Mouse (Mus musculus) limb, embryonic 12.5 days (tissue): Measurements from ENCODE around the gene Comtd1. TPM values are rescaled to one million over a fixed set of nuclear protein-coding genes. Genes with fewer than 3 reads are reported as not detected.

ENCODE experiments used
- ATAC-seq: fragments of 200-750 bp; cut with Nextera tagmentation; 2 replicates; pipeline ENCODE4 v1.8.0; 2017; ENCODE audit warnings: low read depth, moderate TSS enrichment; ENCODE audit not compliant: insufficient number of reproducible peaks, insufficient read depth, low FRiP score, low TSS enrichment
- H3K27ac ChIP-seq: fragments of 300-500 bp; sonication (generic); 2 replicates; pipeline ENCODE4 v1.5.1; 2016; ENCODE audit warnings: mild to moderate bottlenecking, moderate library complexity
- H3K27me3 ChIP-seq: fragments of 300-500 bp; sonication (generic); 2 replicates; pipeline ENCODE4 v1.6.1; 2016; ENCODE audit warnings: mild to moderate bottlenecking, moderate library complexity
- H3K36me3 ChIP-seq: fragments of 300-500 bp; sonication (generic); 2 replicates; pipeline ENCODE4 v1.6.1; 2016; ENCODE audit warnings: mild to moderate bottlenecking, moderate library complexity
- H3K4me1 ChIP-seq: fragments of 300-500 bp; sonication (generic); replicated peaks from 2 replicates; pipeline ENCODE4 v1.6.1; 2016
- H3K4me2 ChIP-seq: fragments of 300-500 bp; sonication (generic); 2 replicates; pipeline ENCODE4 v1.6.1; 2016; ENCODE audit warnings: mild to moderate bottlenecking, moderate library complexity
- H3K4me3 ChIP-seq: fragments of 300-500 bp; sonication (generic); replicated peaks from 2 replicates; pipeline ENCODE4 v1.5.1; 2016; ENCODE audit warnings: mild to moderate bottlenecking
- H3K9ac ChIP-seq: fragments of 300-500 bp; sonication (generic); replicated peaks from 2 replicates; pipeline ENCODE4 v1.6.1; 2016; ENCODE audit warnings: mild to moderate bottlenecking, moderate library complexity
- H3K9me3 ChIP-seq: fragments of 300-500 bp; sonication (generic); 2 replicates; pipeline ENCODE4 v1.6.1; 2016; ENCODE audit warnings: mild to moderate bottlenecking, moderate library complexity
- WGBS: fragments of 180-500 bp; shearing (Covaris S2); methylation state at CpG from one replicate; pipeline ENCODE4 v1.1.7; 2016; 5-methylcytosine and 5-hydroxymethylcytosine counted together
- polyA plus RNA-seq: library from polyadenylated mRNA; unstranded; fragments of >200 nt; fragmentation: Nextera tagmentation; extraction: Ambion mirVana; gene quantifications from 2 replicates; pipeline ENCODE4 v1.2.1, GENCODE M21; 2016

The Comtd1 gene
- polyA plus RNA-seq, 1 experiment from 2014 or later: 24.2 TPM

GRCm38 (mm10) chr14:21813847-21814246 is 34.9 kb downstream of the Comtd1 start:
- no peak for ATAC-seq
- Histone ChIP-seq H3K9ac (no peak overlapping the region), H3K36me3 (no peaks in the 10 kb centered on the region), H3K27ac (no peak overlapping the region), H3K27me3 (peaks cover 3% of the 10 kb centered on the region; the same call in 1 of the 2 replicates), H3K4me1 (no peaks in the 10 kb centered on the region), H3K9me3 (no peaks in the 10 kb centered on the region), H3K4me2 (no peak overlapping the region), H3K4me3 (no peak overlapping the region)
- 76% methylated on average over 3 of the region's 3 CpGs for WGBS

GRCm38 (mm10) chr14:21813216-21813615 is 35.6 kb downstream of the Comtd1 start:
- Histone ChIP-seq H3K4me1 (no peaks in the 10 kb centered on the region), H3K9me3 (no peaks in the 10 kb centered on the region), H3K27me3 (peaks cover 3% of the 10 kb centered on the region; the same call in 1 of the 2 replicates), H3K4me2 (no peak overlapping the region), H3K9ac (no peak overlapping the region), H3K36me3 (no peaks in the 10 kb centered on the region), H3K27ac (no peak overlapping the region), H3K4me3 (no peak overlapping the region)
- ATAC-seq: no peak
- 84% methylated on average over 4 of the region's 4 CpGs for WGBS

GRCm38 (mm10) chr14:21812590-21813162 is 36.1 kb downstream of the Comtd1 start:
- peaks cover under 1% of the 10 kb centered on the region; the same call in 1 of the 2 replicates for H3K27me3 ChIP-seq
- no peak overlapping the region for H3K9ac ChIP-seq
- no peaks in the 10 kb centered on the region for H3K4me1 ChIP-seq
- H3K27ac ChIP-seq: no peak overlapping the region
- H3K4me3 ChIP-seq: no peak overlapping the region
- H3K4me2 ChIP-seq: no peak overlapping the region
- 23% methylated on average over 14 of the region's 14 CpGs for WGBS
- no peak for ATAC-seq
- H3K9me3 ChIP-seq: no peaks in the 10 kb centered on the region
- H3K36me3 ChIP-seq: no peaks in the 10 kb centered on the region

- H3K9ac ChIP-seq: no peak overlapping the region
- no peak overlapping the region for H3K27ac ChIP-seq
- 89% methylated on average over 10 of the region's 10 CpGs for WGBS
- no peaks in the 10 kb centered on the region for H3K27me3 ChIP-seq
- H3K36me3 ChIP-seq: no peaks in the 10 kb centered on the region
- ATAC-seq: no peak
- H3K4me1 ChIP-seq: no peaks in the 10 kb centered on the region
- no peaks in the 10 kb centered on the region for H3K9me3 ChIP-seq
- no peak overlapping the region for H3K4me3 ChIP-seq
- H3K4me2 ChIP-seq: no peak overlapping the region
Measured at GRCm38 (mm10) chr14:21811744-21812393, 36.9 kb downstream of the Comtd1 start.

GRCm38 (mm10) chr14:21811301-21811700 is 37.5 kb downstream of the Comtd1 start:
- no peak overlapping the region for H3K27ac ChIP-seq
- WGBS: 87% methylated on average over 4 of the region's 4 CpGs
- H3K9me3 ChIP-seq: no peaks in the 10 kb centered on the region
- H3K36me3 ChIP-seq: no peaks in the 10 kb centered on the region
- no peak overlapping the region for H3K9ac ChIP-seq
- no peaks in the 10 kb centered on the region for H3K4me1 ChIP-seq
- ATAC-seq: no peak
- H3K27me3 ChIP-seq: no peaks in the 10 kb centered on the region
- no peak overlapping the region for H3K4me3 ChIP-seq
- H3K4me2 ChIP-seq: no peak overlapping the region

DNA sequence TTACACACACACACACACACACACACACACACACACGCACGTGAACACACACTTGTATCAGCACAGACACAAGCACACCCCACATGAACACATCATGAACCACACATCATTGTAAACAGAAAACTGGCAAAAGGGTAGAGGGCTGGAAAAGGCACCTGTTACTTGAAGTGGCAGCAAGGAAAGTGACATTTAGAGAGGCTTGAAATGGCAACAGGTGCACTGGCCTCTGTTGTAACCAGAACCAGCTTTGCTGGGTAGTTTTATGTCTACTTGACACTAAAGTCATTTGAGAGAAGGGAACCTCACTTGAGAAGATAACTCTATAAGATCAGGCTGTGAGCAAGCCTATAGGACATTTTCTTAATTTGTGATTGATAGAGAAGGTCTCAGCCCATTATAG is 39.4 kb downstream of the Comtd1 start:
- Histone ChIP-seq H3K27ac (no peak overlapping the region), H3K9me3 (no peaks in the 10 kb centered on the region), H3K36me3 (no peaks in the 10 kb centered on the region), H3K27me3 (no peaks in the 10 kb centered on the region), H3K4me1 (no peaks in the 10 kb centered on the region), H3K9ac (no peak overlapping the region), H3K4me2 (no peak overlapping the region), H3K4me3 (no peak overlapping the region)
- ATAC-seq: no peak
- 95% methylated on average over 2 of the region's 2 CpGs for WGBS

DNA sequence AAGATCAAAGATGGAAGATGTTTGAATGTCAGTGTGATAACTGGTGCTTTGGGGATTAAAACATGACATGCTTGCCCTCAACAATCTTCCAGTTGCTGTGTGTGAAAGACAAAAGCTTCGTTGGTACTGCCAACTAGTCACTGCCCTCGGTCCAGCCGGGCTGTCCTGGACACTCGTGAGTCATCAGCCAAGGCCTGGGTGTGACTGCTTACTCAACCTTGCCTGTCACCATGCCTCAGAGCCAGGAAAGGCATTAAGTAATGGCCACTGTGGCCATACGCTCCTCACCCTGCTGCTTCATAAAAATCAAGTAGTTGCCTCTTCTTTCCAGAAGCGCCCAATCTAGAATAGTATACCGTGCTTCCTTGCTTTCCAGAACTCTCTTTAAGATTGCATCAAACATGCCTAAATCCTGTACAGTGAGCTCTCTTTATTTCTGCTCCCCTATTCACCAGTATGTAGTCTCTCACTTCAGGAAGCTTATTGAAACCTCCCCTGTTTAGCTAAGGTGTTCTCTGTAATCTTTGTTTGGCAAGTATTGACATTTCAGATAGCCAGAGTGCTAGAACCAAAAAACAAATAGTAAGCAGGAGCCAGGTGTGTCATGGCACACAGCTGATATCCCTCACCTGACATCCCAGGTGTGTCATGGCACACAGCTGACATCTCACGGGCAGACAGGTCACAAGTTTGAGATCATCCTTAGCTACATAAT is 40.4 kb downstream of the Comtd1 start:
- no peaks in the 10 kb centered on the region for H3K4me1 ChIP-seq
- 91% methylated on average over 8 of the region's 8 CpGs for WGBS
- no peak overlapping the region for H3K9ac ChIP-seq
- H3K4me2 ChIP-seq: no peak overlapping the region
- H3K27me3 ChIP-seq: no peaks in the 10 kb centered on the region
- H3K36me3 ChIP-seq: no peaks in the 10 kb centered on the region
- H3K4me3 ChIP-seq: no peak overlapping the region
- ATAC-seq: no peak
- H3K27ac ChIP-seq: no peak overlapping the region
- H3K9me3 ChIP-seq: no peaks in the 10 kb centered on the region

GRCm38 (mm10) chr14:21806631-21807160 is 42.1 kb downstream of the Comtd1 start:
- no peak overlapping the region for H3K4me2 ChIP-seq
- WGBS: 82% methylated on average over 3 of the region's 3 CpGs
- H3K27ac ChIP-seq: no peak overlapping the region
- no peak for ATAC-seq
- H3K4me1 ChIP-seq: no peaks in the 10 kb centered on the region
- H3K36me3 ChIP-seq: no peaks in the 10 kb centered on the region
- H3K4me3 ChIP-seq: no peak overlapping the region
- no peaks in the 10 kb centered on the region for H3K9me3 ChIP-seq
- no peaks in the 10 kb centered on the region for H3K27me3 ChIP-seq
- H3K9ac ChIP-seq: no peak overlapping the region

- Histone ChIP-seq H3K9me3 (no peaks in the 10 kb centered on the region), H3K36me3 (no peaks in the 10 kb centered on the region), H3K4me1 (no peaks in the 10 kb centered on the region), H3K27me3 (no peaks in the 10 kb centered on the region), H3K4me2 (no peak overlapping the region), H3K4me3 (no peak overlapping the region), H3K9ac (no peak overlapping the region), H3K27ac (no peak overlapping the region)
- WGBS: 91% methylated on average over 2 of the region's 2 CpGs
- no peak for ATAC-seq
Measured at GRCm38 (mm10) chr14:21806203-21806602, 42.6 kb downstream of the Comtd1 start.

- ATAC-seq: no peak
- H3K4me1 ChIP-seq: no peaks in the 10 kb centered on the region
- H3K9me3 ChIP-seq: no peaks in the 10 kb centered on the region
- no peak overlapping the region for H3K9ac ChIP-seq
- H3K36me3 ChIP-seq: peaks cover 15% of the 10 kb centered on the region
- H3K27ac ChIP-seq: no peak overlapping the region
- 89% methylated on average over 6 of the region's 6 CpGs for WGBS
- H3K4me3 ChIP-seq: no peak overlapping the region
- no peaks in the 10 kb centered on the region for H3K27me3 ChIP-seq
- H3K4me2 ChIP-seq: no peak overlapping the region
Measured at GRCm38 (mm10) chr14:21802543-21803206, 46.1 kb downstream of the Comtd1 start.

DNA sequence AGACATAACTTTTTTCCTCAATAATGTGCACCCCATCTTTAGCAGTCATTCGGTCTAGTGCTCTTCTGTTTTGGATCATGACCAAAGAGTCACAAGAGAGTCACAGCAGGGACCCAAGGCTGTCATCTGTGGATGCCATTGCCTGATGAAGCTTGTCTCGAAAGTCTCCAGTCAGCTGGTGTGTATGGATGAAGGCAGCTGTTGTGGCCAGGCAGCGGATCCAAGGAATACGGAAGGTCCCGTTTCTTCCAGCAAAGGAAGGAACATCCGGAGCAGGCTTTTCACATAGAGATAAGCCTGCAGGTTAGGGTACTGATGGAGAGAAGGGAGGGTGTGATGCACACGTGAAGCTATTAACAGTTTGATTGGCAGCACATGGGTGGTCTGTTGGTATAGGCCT is 47.2 kb downstream of the Comtd1 start:
- Histone ChIP-seq H3K9ac (no peak overlapping the region), H3K4me1 (no peaks in the 10 kb centered on the region), H3K9me3 (no peaks in the 10 kb centered on the region), H3K27ac (no peak overlapping the region), H3K4me3 (no peak overlapping the region), H3K27me3 (no peaks in the 10 kb centered on the region), H3K4me2 (no peak overlapping the region), H3K36me3 (peaks cover 15% of the 10 kb centered on the region)
- 83% methylated on average over 7 of the region's 7 CpGs for WGBS
- no peak for ATAC-seq
